Mouse (Mus musculus) spleen, embryonic (tissue): ENCODE results near the gene Pla2g5.

Source experiments
- CTCF ChIA-PET: fragments of 350-600 bp; sonication (Branson Sonifier 250); formaldehyde crosslinking; loops from one replicate; lab custom pipeline; 2022; lab: Charles Lee

Gene Pla2g5

GRCm38 (mm10) chr4:138752603-138753002 is 110.7 kb downstream of the Pla2g5 start:
- CTCF ChIA-PET = no interaction called here
